Mouse (Mus musculus): ENCODE data around the gene 2900026A02Rik.

- TF ChIP-seq POLR2A (IDR thresholded peaks at IDR 0.05; ENCODE audit: low read depth, low read length) (no peak), CTCF (IDR thresholded peaks at IDR 0.05; ENCODE audit: borderline replicate concordance, insufficient read depth, low read length) (no peak)
These were observed 72.0 kb downstream of the 2900026A02Rik start for GRCm38 (mm10) chr5:113149052-113149451.
